Mouse (Mus musculus) embryonic fibroblast, embryonic 13.5 days (primary cell): ENCODE results near the gene Sirt5. TPM values are rescaled to one million over a fixed set of nuclear protein-coding genes. Genes with fewer than 3 reads are reported as not detected.
A peak's percentile ranks its signal among the peaks of the same experiment; 100 is the strongest.

Experiments
- H3K27ac ChIP-seq: 2 replicates; pipeline ENCODE4 v1.5.1; 2012; ENCODE audit warnings: low read length, control low read depth, inconsistent platforms; ENCODE audit not compliant: insufficient read depth
- H3K4me1 ChIP-seq: 2 replicates; pipeline ENCODE4 v1.6.1; 2011; ENCODE audit warnings: low read length; ENCODE audit not compliant: control insufficient read depth, insufficient read depth
- H3K4me3 ChIP-seq: 2 replicates; pipeline ENCODE4 v1.5.1; 2011; ENCODE audit warnings: mild to moderate bottlenecking, control low read depth, low read length; ENCODE audit not compliant: insufficient read depth
- CTCF ChIP-seq: IDR thresholded peaks from 2 replicates; pipeline ENCODE4 v1.5.1; 2011; ENCODE audit warnings: mild to moderate bottlenecking, control low read depth, low read length, moderate library complexity, borderline replicate concordance; ENCODE audit not compliant: insufficient read depth
- POLR2A ChIP-seq: IDR thresholded peaks from 2 replicates; pipeline ENCODE4 v1.6.1; 2011; ENCODE audit warnings: low read depth, mild to moderate bottlenecking, control low read depth, low read length, moderate library complexity
- polyA plus RNA-seq: library from polyadenylated mRNA; stranded (reverse); fragments of >200 nt; gene quantifications from 2 replicates; pipeline ENCODE4 v1.2.4, GENCODE M21; 2011; ENCODE audit warnings: low read depth; ENCODE audit not compliant: missing spikeins, insufficient read length

Sirt5 gene
- polyA plus RNA-seq, 1 experiment, result 12.2 TPM

- H3K4me1 ChIP-seq, result no peaks in the 10 kb centered on the region
- TF ChIP-seq POLR2A (no peak), CTCF (no peak)
These were observed 18.5 kb upstream of the Sirt5 start for GRCm38 (mm10) chr13:43346825-43347224.

GRCm38 (mm10) chr13:43349376-43349775, 15.9 kb upstream of the Sirt5 start:
- Histone ChIP-seq H3K27ac (no peak overlapping the region), H3K4me3 (no peak overlapping the region)
- no peak for TF ChIP-seq CTCF
- TF ChIP-seq POLR2A, result no peak

More at GRCm38 (mm10) chr13:43346825-43347224, 18.5 kb upstream of the Sirt5 start:
- Histone ChIP-seq H3K4me3 (no peak overlapping the region), H3K27ac (no peak overlapping the region)

GRCm38 (mm10) chr13:43350489-43351169, 14.7 kb upstream of the Sirt5 start:
- H3K4me1 ChIP-seq, result no peaks in the 10 kb centered on the region
- TF ChIP-seq CTCF, result no peak
- no peak for TF ChIP-seq POLR2A
- H3K27ac ChIP-seq, result no peak overlapping the region
- H3K4me3 ChIP-seq, result no peak overlapping the region

More at GRCm38 (mm10) chr13:43349376-43349775, 15.9 kb upstream of the Sirt5 start:
- no peaks in the 10 kb centered on the region for H3K4me1 ChIP-seq

GRCm38 (mm10) chr13:43353356-43353755, 11.9 kb upstream of the Sirt5 start:
- Histone ChIP-seq H3K4me3 (no peak overlapping the region), H3K4me1 (no peaks in the 10 kb centered on the region), H3K27ac (no peak overlapping the region)
- TF ChIP-seq CTCF, result no peak
- no peak for TF ChIP-seq POLR2A

- no peak overlapping the region for H3K4me3 ChIP-seq
- no peak for TF ChIP-seq POLR2A
- TF ChIP-seq CTCF, result no peak
- H3K27ac ChIP-seq, result no peak overlapping the region
- no peaks in the 10 kb centered on the region for H3K4me1 ChIP-seq
These were observed 10.9 kb upstream of the Sirt5 start for GRCm38 (mm10) chr13:43354362-43354761.

- no peak for TF ChIP-seq CTCF
- TF ChIP-seq POLR2A, result no peak
- no peaks in the 10 kb centered on the region for H3K4me1 ChIP-seq
- no peak overlapping the region for H3K4me3 ChIP-seq
- H3K27ac ChIP-seq, result no peak overlapping the region
These were observed 8.8 kb upstream of the Sirt5 start for GRCm38 (mm10) chr13:43356346-43357125.

GRCm38 (mm10) chr13:43360534-43360933, 4.8 kb upstream of the Sirt5 start:
- Histone ChIP-seq H3K27ac (no peak overlapping the region), H3K4me3 (no peak overlapping the region), H3K4me1 (no peaks in the 10 kb centered on the region)
- TF ChIP-seq POLR2A (no peak), CTCF (no peak)

GRCm38 (mm10) chr13:43362353-43362752, 2.9 kb upstream of the Sirt5 start:
- Histone ChIP-seq H3K4me3 (no peak overlapping the region), H3K27ac (no peak overlapping the region), H3K4me1 (no peaks in the 10 kb centered on the region)
- TF ChIP-seq CTCF (no peak), POLR2A (no peak)

- no peaks in the 10 kb centered on the region for H3K4me1 ChIP-seq
- TF ChIP-seq POLR2A (no peak), CTCF (no peak)
These were observed 509 bp downstream of the Sirt5 start for GRCm38 (mm10) chr13:43365825-43366184.

GRCm38 (mm10) chr13:43370063-43370462, 4.8 kb downstream of the Sirt5 start:
- Histone ChIP-seq H3K4me1 (no peaks in the 10 kb centered on the region), H3K4me3 (no peak overlapping the region), H3K27ac (no peak overlapping the region)
- TF ChIP-seq CTCF, result no peak
- TF ChIP-seq POLR2A, result no peak

More at GRCm38 (mm10) chr13:43365825-43366184, 509 bp downstream of the Sirt5 start:
- Histone ChIP-seq H3K4me3 (peak overlapping the region; percentile 41), H3K27ac (no peak overlapping the region)
